ENCODE assay signal across 1 mouse cellular context in genomic region chr19:7044279-7044678, GRCm38 (mm10).
TF ChIP-seq lines count a peak whose summit lies in the region.

No protein-coding gene starts in this region.

TF ChIP-seq in myocyte, 11 proteins besides CTCF, POLR2A, EP300 and RAD21:
- TF ChIP-seq REST (IDR thresholded peaks at IDR 0.05; ENCODE audit: insufficient read depth, insufficient read length) (no peak), SRF (IDR thresholded peaks at IDR 0.05; ENCODE audit: control insufficient read depth, insufficient read length, low read depth) (no peak), MYOD1 (IDR thresholded peaks at IDR 0.05; ENCODE audit: control insufficient read depth in 1 of 3, insufficient read length in 2 of 3, low read depth in 2 of 3) (no peak), MYOG (IDR thresholded peaks at IDR 0.05; ENCODE audit: control insufficient read depth in 1 of 3, insufficient read depth in 1 of 3, insufficient read length in 2 of 3, low read depth in 2 of 3) (no peak), E2F4 (IDR thresholded peaks at IDR 0.05; ENCODE audit: insufficient read depth) (no peak), USF1 (IDR thresholded peaks at IDR 0.05; ENCODE audit: low read depth) (no peak), CEBPB (IDR thresholded peaks at IDR 0.05; ENCODE audit: insufficient read depth, poor library complexity, severe bottlenecking) (no peak), TCF12 (IDR thresholded peaks at IDR 0.05; ENCODE audit: insufficient read depth, poor library complexity, severe bottlenecking) (no peak), TCF3 (IDR thresholded peaks at IDR 0.05; ENCODE audit: insufficient read length, low read depth) (no peak), MAX (IDR thresholded peaks at IDR 0.05; ENCODE audit: low read depth) (no peak), POLR2AphosphoS2 (IDR thresholded peaks at IDR 0.05; ENCODE audit: insufficient read length, low read depth) (no peak)
